In genomic region chr3:144229312-144229711, GRCm38 (mm10) we compare ENCODE assay signal across 16 mouse cellular contexts.
"Had no signal": no experiment of that assay in that cellular context is flagged by ENCODE, and none has a peak within 500 bp of the region (broad histone marks: within the 10 kb centered on the region; RNA-seq: fewer than 3 reads in every experiment).

No protein-coding gene starts in this region.

- H3K9ac ChIP-seq: lung, embryonic 15.5 days; midbrain, embryonic 13.5 days; midbrain, embryonic 15.5 days; neural tube, embryonic 12.5 days had no signal

- DNase-seq: lung, adult 2 months; lung, postnatal 14 days; lung, postnatal 36 days; right cerebral cortex, postnatal 14 days; spleen, adult 18-20 months; thymus, adult 18-20 months; thymus, postnatal 14 days; thymus, postnatal 36 days had no signal

- H3K27ac ChIP-seq: lung, embryonic 15.5 days; macrophage; midbrain, embryonic 13.5 days; midbrain, embryonic 15.5 days; neural tube, embryonic 12.5 days had no signal

- H3K36me3 ChIP-seq: lung, embryonic 15.5 days; midbrain, embryonic 13.5 days; midbrain, embryonic 15.5 days; neural tube, embryonic 12.5 days had no signal

- H3K4me2 ChIP-seq: lung, embryonic 15.5 days; midbrain, embryonic 11.5 days; midbrain, embryonic 13.5 days; midbrain, embryonic 15.5 days; neural tube, embryonic 12.5 days had no signal

- H3K4me3 ChIP-seq: lung, embryonic 15.5 days; megakaryocyte, embryonic 14.5 days; midbrain, embryonic 13.5 days; midbrain, embryonic 15.5 days; neural tube, embryonic 12.5 days had no signal

- H3K27me3 ChIP-seq: lung, embryonic 15.5 days; megakaryocyte, embryonic 14.5 days; midbrain, embryonic 13.5 days; midbrain, embryonic 15.5 days; neural tube, embryonic 12.5 days had no signal

- ATAC-seq: lung, postnatal 0 days; midbrain, embryonic 13.5 days; midbrain, embryonic 15.5 days had no signal

- H3K9me3 ChIP-seq: lung, embryonic 15.5 days; midbrain, embryonic 13.5 days; midbrain, embryonic 15.5 days; neural tube, embryonic 12.5 days had no signal

- H3K4me1 ChIP-seq: lung, embryonic 15.5 days; megakaryocyte, embryonic 14.5 days; midbrain, embryonic 13.5 days; midbrain, embryonic 15.5 days; neural tube, embryonic 12.5 days had no signal
